Mouse (Mus musculus): Measurements from ENCODE around the gene Setd1b. TPM values are rescaled to one million over a fixed set of nuclear protein-coding genes. Genes with fewer than 3 reads are reported as not detected.
A peak's percentile ranks its signal among the peaks of the same experiment; 100 is the strongest.

Setd1b gene
- total and polyA plus RNA-seq, 2 experiments from 2014 or later = 4.8 to 7.2 TPM

- TF ChIP-seq CTCF (IDR thresholded peaks at IDR 0.05; ENCODE audit: low read depth) = peak; percentile 92
- 1% methylated on average over 43 of the region's 44 CpGs for WGBS
- ATAC-seq (peak; percentile 75), DNase-seq (ENCODE audit: low spot score) (peak; percentile 87)
- peaks cover 48% of the 10 kb centered on the region for H3K4me1 ChIP-seq (ENCODE audit: insufficient read depth, low read length)
- no peaks in the 10 kb centered on the region; the same call in 1 of the 2 replicates for H3K36me3 ChIP-seq (ENCODE audit: insufficient read depth, low read length)
- H3K9me3 ChIP-seq (ENCODE audit: low read length) = no peaks in the 10 kb centered on the region
- H3K9ac ChIP-seq (replicated peaks; ENCODE audit: low read length) = peak within 1 kb of the TSS; percentile 48
- peak within 1 kb of the TSS; percentile 99 for H3K4me2 ChIP-seq (ENCODE audit: low read depth, low read length)
- no peaks in the 10 kb centered on the region for H3K27me3 ChIP-seq (ENCODE audit: insufficient read depth, low read length)
- peak within 1 kb of the TSS; percentile 100 for H3K27ac ChIP-seq
- peak within 1 kb of the TSS; percentile 39 for H3K4me3 ChIP-seq (ENCODE audit: low read length)
Observed at GRCm38 (mm10) chr5:123132308-123133071, 9.5 kb upstream of the Setd1b start, which contains the start of gene Rhof. Rhof (minus strand) TSS chr5:123132692.

- Histone ChIP-seq H3K9me3 (ENCODE audit: low read length) (no peaks in the 10 kb centered on the region), H3K9ac (replicated peaks; ENCODE audit: low read length) (no peak overlapping the region), H3K4me1 (ENCODE audit: insufficient read depth, low read length) (peaks cover 56% of the 10 kb centered on the region), H3K27me3 (ENCODE audit: insufficient read depth, low read length) (no peaks in the 10 kb centered on the region), H3K36me3 (ENCODE audit: insufficient read depth, low read length) (no peaks in the 10 kb centered on the region; the same call in 1 of the 2 replicates), H3K4me2 (ENCODE audit: low read depth, low read length) (peak overlapping the region; percentile 99), H3K4me3 (ENCODE audit: low read length) (peak overlapping the region; percentile 39; the same call in 1 of the 2 replicates), H3K27ac (peak overlapping the region; percentile 100)
- WGBS = 18% methylated on average over 18 of the region's 18 CpGs
- peak; percentile 98 for TF ChIP-seq CTCF (IDR thresholded peaks at IDR 0.05; ENCODE audit: low read depth)
- peak; percentile 10; the same call in 1 of the 2 replicates for ATAC-seq
- peak; percentile 86 for DNase-seq (ENCODE audit: low spot score)
Observed at GRCm38 (mm10) chr5:123133083-123133783, 8.8 kb upstream of the Setd1b start.

- Histone ChIP-seq H3K9ac (replicated peaks; ENCODE audit: low read length) (no peak overlapping the region), H3K4me2 (ENCODE audit: low read depth, low read length) (peak overlapping the region; percentile 99), H3K4me1 (ENCODE audit: insufficient read depth, low read length) (peaks cover 59% of the 10 kb centered on the region), H3K27me3 (ENCODE audit: insufficient read depth, low read length) (no peaks in the 10 kb centered on the region), H3K27ac (peak overlapping the region; percentile 100), H3K9me3 (ENCODE audit: low read length) (no peaks in the 10 kb centered on the region), H3K4me3 (ENCODE audit: low read length) (no peak overlapping the region), H3K36me3 (ENCODE audit: insufficient read depth, low read length) (no peaks in the 10 kb centered on the region; the same call in 1 of the 2 replicates)
- WGBS = 9% methylated on average over 7 of the region's 7 CpGs
- ATAC-seq = no peak
- TF ChIP-seq CTCF (IDR thresholded peaks at IDR 0.05; ENCODE audit: low read depth) = no peak
- peak; percentile 50 for DNase-seq (ENCODE audit: low spot score)
Observed at GRCm38 (mm10) chr5:123133784-123134143, 8.2 kb upstream of the Setd1b start.

GRCm38 (mm10) chr5:123134186-123134874 is 7.7 kb upstream of the Setd1b start:
- peak overlapping the region; percentile 96 for H3K9ac ChIP-seq (replicated peaks; ENCODE audit: low read length)
- DNase-seq (ENCODE audit: low spot score) (peak; percentile 49), ATAC-seq (no peak)
- WGBS = 10% methylated on average over 13 of the region's 13 CpGs
- peak overlapping the region; percentile 78; the same call in 1 of the 2 replicates for H3K4me3 ChIP-seq (ENCODE audit: low read length)
- H3K9me3 ChIP-seq (ENCODE audit: low read length) = no peaks in the 10 kb centered on the region
- no peaks in the 10 kb centered on the region for H3K27me3 ChIP-seq (ENCODE audit: insufficient read depth, low read length)
- no peak for TF ChIP-seq CTCF (IDR thresholded peaks at IDR 0.05; ENCODE audit: low read depth)
- peak overlapping the region; percentile 99 for H3K4me2 ChIP-seq (ENCODE audit: low read depth, low read length)
- no peaks in the 10 kb centered on the region; the same call in 1 of the 2 replicates for H3K36me3 ChIP-seq (ENCODE audit: insufficient read depth, low read length)
- H3K4me1 ChIP-seq (ENCODE audit: insufficient read depth, low read length) = peaks cover 59% of the 10 kb centered on the region
- H3K27ac ChIP-seq = peak overlapping the region; percentile 100

- H3K9me3 ChIP-seq (ENCODE audit: low read length) = no peaks in the 10 kb centered on the region
- peaks cover 59% of the 10 kb centered on the region for H3K4me1 ChIP-seq (ENCODE audit: insufficient read depth, low read length)
- H3K9ac ChIP-seq (replicated peaks; ENCODE audit: low read length) = peak overlapping the region; percentile 96
- ATAC-seq = no peak
- peak overlapping the region; percentile 100; the same call in 1 of the 2 replicates for H3K27ac ChIP-seq
- no peaks in the 10 kb centered on the region for H3K36me3 ChIP-seq (ENCODE audit: insufficient read depth, low read length)
- TF ChIP-seq CTCF (IDR thresholded peaks at IDR 0.05; ENCODE audit: low read depth) = no peak
- no peaks in the 10 kb centered on the region for H3K27me3 ChIP-seq (ENCODE audit: insufficient read depth, low read length)
- H3K4me2 ChIP-seq (ENCODE audit: low read depth, low read length) = peak overlapping the region; percentile 99
- WGBS = 17% methylated on average over 8 of the region's 8 CpGs
- peak overlapping the region; percentile 78 for H3K4me3 ChIP-seq (ENCODE audit: low read length)
- no peak for DNase-seq (ENCODE audit: low spot score)
Observed at GRCm38 (mm10) chr5:123134875-123135382, 7.1 kb upstream of the Setd1b start.

All from hindbrain, postnatal 0 days (tissue).